Mouse (Mus musculus) adrenal gland, postnatal 4 days (tissue): ENCODE results near the gene Pde4b. TPM values are rescaled to one million over a fixed set of nuclear protein-coding genes. Genes with fewer than 3 reads are reported as not detected.
"Not testable (repeated sequence)": the region's sequence is repeated elsewhere in the genome, so short reads cannot be mapped to it uniquely, and the experiment has no call there.

Source experiments
- DNase-seq, 2 experiments: peaks; one replicate each; pipeline ENCODE4 v3.0.0; 2021 to 2022; ENCODE audit warnings: low spot score in 2 of 2, mixed read lengths in 2 of 2
- long read RNA-seq, 2 experiments: library from polyadenylated mRNA; stranded (forward); transcript quantifications; one replicate each; pipeline ENCODE4 v2.0.0; 2021
- total RNA-seq, 2 experiments: library from RNA; stranded (reverse); gene quantifications; 2 replicates each; pipeline ENCODE4 v1.2.3; 2021

The Pde4b gene
- 10 to 100 TPM; 13.9 to 16.4 TPM for total RNA-seq
- long read RNA-seq, experiment 1, partial matches to known transcripts, result 3 of 3 reads
- long read RNA-seq, experiment 1, other reads (novel, unspliced or antisense), result 0 of 3 reads
- long read RNA-seq, experiment 2, transcript Pde4b-203 (10 exons, 2,756 nt), result major isoform, 13 of 16 reads
- long read RNA-seq, experiment 2, partial matches to known transcripts, result 0 of 16 reads
- long read RNA-seq, experiment 2, other reads (novel, unspliced or antisense), result 2 of 16 reads

DNA sequence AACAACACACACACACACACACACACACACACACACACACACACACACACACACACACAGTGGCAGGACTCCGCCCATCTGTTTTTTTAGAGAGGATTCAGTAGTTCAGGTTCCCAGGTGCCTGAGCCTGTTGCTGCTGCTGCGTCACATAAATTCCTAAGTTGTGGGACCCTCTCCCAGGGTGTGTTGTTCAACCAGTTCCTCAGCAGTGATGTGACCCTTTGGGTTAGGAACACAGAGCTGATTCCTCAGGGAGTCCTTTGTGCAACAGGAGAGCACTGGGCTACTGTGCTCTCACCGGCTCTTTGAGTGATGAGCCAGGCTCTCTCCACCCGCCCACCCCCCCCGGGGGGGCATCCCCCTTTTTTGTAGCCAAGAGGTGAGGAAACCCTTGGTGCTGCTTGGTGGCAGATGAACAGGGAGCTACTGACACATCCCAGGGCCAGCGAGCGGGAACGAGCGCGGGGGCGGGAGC, at the start of gene Pde4b:
Gene Pde4b, plus strand, starts transcription at position 453 of the 475 bp plus-strand sequence.
- DNase-seq, result no peak

DNA sequence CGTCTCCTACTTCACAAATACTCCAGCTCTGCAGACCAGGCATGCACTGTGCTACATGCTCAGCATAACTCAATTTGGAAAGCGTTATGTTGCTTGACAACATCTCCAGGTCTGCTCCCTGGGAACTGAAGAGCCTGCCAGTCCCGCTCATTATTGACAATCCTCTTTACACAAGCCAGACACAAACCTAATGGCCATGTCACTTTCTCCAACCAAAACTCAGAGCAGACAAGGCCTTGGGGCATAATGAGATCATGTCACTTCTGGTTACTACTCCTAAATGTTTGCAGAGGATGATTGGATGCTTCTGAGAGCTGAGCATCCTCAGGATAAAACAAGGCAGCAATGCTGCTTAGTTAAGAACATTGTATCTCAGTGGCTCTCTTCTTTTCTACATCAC, 47.2 kb upstream of the Pde4b start:
- no peak for DNase-seq

DNA sequence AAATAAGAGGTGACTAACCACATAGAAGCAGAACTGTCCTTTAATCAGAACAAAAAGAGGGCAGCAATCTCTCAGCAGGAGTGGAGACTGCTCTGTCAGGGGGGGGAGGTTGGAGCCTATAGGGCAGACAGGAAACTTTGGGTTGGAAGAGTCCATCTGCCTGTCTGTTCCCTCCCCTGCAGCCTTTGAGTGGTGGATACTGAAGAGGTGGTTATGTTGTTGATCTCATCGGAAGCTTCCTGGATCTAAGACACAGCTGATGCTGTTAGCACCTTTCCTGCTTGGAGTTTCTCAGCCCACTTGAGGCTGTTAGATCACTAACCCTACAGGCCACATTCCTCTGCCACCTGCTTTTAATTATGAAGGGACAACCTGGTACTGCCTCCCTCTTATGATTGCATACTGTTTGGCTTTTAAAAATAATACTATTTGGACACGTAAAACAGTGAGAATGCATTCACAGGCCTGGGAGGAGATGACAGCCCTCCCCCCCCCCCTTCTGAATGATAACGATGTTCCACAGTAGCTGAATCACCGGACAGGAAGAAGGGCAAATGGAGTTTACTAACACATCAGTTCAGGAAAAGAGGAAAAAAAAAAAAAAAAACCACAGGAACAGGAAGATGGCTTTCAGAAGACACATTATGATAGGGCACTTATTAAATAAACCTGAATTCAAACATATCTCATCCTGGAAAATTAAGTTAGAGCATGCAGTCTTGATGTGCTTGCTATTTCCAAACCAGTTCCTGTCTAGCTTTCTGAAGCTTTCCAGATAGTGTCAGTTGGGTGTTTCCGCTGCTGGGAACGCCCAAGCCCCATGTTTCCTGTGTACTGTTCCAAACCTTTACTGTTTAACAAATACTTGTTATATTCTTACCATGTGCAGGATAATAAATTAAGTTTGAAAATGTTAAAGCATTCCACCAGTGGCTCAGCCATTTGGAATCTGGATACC, 41.9 kb upstream of the Pde4b start:
- no peak for DNase-seq

DNA sequence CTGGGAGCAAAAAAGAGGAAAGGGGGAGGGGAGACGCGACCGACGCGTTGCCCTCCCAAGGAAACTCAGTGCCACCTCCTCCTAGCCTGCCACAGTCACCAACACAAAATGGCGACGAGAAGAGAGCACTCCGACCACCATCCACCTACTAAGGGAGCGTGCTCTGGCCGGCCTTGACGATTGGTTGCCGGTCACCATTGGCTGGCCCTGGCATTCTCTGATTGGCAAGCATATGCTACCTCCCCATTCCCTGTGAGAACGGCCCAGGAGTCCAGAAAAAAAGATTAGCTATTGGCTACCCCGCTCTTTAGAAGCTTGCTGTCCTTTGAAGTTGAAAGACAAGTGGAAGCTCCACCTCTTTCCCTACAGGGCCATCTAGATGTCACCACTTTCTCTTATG, 38.0 kb upstream of the Pde4b start:
- not testable (repeated sequence) for DNase-seq

DNA sequence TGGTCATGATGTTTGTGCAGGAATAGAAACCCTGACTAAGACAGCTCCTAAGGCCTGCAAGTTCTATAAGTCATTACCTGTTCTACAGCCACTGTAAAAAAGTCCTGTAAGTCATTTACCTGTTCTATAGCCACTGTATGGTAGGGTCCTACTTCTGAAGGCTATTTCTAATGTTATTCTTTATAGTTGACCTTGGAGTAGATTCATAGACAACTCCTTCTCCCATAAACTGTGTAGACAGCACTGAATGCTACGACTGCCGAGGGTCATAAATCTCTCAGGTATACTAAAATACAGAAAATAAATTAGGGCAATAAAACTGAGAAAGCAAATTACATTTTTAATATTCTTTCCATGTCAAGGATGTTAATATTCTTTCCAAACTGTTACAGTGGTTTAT, 26.0 kb upstream of the Pde4b start:
- no peak for DNase-seq

DNA sequence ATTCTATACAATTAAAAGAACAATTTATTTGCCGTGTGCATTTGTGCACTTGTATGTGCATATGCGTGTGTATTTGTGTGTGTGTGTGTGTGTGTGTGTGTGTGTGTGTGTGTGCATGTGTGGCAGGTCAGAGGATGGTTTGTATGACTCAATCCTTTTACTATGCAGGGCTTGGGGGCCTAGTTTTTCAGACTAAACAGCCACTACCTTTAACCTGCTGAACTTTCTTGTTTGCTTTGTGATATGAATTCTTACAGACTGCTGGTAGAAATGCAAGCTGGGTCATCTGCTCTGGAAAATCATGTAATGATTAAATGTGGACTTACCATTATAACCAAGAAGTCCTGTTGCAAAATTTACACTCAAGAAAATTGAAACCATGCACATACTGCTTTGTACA, 18.0 kb upstream of the Pde4b start:
- DNase-seq, result no peak

DNA sequence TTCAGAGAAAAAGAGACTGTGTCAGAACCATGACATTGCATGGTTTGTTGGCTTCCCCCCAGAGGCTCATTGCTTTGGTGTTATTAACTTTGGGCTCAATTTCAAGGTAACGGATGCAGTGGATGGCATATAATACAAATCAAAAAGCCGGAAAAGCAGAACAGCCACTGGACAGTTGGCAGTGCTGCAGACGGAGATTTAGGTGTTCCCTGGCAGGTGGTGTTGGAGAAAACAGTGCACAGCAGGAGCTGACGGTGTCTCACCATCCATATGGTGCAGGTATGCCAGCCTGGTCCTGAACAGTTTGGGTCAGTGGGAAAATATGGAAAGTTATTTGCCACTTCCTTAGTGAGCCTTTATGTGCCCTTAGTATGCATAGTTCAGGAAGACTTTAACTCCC, 1.0 kb upstream of the Pde4b start:
- DNase-seq, result no peak

DNA sequence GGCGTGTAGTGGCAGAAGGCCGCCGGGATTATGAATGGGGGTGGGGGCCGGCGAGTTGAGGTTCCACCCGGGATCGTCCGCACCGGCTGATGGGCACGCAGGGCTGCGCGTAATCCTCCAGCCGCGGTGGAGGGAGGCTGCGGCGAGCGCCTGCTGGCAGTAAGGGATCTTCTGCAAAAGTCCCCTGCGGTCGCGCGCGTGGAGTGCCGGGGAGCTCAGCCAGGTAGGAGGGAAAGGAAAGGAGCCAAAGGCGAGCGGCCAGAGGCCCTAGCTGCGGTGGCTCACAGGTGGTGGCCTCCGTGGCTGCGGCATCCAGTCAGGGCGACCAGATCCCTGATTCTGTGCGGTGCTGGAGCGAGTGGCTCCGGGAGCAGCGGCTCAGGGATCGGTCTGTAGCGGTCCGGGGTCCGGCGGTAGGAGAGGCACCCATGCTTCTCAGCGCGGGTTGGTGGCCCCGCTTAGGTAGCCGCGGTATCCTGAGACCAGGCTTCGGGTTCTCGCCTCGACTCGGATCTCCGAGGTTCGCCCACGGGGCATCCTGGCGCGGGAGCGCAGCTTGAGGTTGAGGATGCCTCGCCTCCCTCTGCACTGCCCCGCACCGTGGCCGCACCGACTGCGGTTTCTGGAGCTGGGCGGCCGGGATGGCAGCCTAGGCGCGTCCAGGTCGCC, 357 bp downstream of the Pde4b start:
- DNase-seq, result no peak

DNA sequence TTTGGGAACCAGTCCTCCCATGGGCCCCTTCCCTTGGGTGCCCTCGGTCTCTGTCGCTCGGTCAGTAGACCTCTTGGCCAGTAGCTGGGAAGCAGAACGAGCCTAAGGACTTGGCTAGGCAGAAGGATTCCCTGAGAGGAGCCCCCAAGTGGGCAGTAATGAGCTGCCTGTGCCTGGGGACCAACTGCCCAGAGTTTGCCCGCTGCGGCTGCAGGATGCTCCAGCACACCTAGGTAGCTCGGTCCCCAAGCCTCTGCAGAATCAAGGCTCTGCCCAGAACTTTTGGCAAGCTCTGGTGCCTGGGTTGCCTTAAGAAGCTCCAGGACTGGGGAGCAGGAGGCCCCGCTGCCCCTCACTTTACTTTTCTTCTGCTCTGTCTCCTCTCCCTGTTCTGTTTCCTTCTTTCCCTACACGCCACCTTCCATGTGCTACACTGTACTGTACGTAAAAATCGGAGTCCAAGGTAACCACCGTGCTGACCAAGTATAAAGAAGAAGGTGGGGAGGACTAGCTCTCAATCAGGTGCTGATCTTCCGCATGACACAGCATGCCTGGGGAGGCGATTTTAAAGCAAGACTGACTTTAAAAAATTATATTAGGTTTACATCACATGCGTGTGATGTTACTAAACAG, 1.0 kb downstream of the Pde4b start:
- DNase-seq, result no peak

DNA sequence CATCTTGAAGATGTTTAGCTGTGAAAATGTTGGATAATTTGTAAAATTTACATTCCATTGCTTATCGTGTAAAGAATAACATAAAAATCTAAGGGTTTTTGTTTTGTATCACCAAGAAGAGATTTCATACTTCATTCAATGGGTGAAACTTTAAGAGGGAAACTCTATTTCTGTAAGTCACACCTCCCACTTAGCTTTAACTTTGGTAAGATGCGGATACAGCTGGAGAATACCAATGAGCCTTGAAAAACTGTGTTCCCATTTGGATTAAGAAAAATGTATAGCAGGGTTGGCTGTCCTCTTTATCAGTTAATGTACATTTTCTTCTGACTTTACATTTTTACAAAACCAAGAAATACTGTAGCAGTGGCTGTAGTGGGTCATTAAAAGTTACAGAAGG, 8.5 kb downstream of the Pde4b start:
- no peak for DNase-seq

DNA sequence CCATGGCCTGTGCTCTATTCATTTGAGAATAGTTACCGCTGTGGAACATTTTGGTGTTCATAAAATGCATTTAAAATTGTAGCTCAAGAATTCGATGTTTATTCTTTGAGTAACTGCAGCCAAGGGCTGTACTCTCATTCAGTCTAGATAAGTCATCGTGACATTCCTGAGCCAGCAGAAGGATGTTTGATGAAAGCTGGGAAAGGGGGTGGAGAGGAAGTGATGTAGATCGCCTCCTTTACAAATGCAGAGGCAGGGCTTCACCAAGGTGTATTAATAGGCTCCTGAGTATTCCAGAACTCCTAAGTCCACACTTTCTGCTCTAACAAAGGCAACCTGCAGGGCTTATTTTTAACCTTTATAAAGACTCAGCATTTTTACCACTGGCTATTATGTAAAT, 14.9 kb downstream of the Pde4b start:
- DNase-seq, result no peak

DNA sequence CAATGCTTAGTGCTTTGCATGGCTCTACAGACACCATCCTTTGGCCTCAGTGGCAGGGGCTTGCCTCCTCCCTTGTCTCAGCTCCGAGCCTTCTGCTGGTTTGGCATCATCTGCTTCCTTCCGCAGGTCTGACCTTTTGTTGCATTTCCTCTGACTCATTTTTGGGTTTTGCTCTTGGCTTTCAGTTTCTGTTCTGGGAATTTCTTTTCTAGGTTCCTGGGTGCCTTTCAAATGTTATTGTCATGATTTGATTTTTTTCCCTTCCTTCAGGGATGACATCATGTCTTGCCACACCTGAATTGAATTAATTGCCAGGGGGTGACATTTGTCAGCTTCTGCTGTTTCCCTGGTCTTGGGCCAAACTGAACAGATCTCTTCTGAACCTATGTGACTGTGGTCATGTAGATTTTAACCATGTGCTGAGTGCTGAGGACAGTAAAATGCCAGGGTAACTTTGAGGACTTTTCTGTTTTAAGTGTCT, 17.2 kb downstream of the Pde4b start:
- DNase-seq, result no peak

DNA sequence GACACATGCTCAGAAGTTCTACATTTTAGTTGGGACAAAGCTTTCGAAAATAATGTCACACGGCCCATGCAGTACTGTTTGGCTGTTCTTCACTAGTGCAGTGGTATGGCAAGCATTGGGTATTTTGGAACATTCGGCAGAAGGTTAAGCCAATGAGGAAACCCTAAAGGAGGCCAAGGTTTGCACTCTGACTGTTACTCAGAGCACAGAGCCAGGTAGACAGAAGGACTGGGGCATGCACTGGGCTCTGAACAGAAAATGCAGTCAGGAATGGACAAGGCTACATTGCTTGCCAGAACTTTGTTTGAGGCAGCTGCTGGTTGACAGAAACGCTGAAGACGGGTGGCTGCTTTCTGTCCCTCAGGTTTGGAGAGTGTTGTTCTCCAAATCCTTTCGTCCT, 19.4 kb downstream of the Pde4b start:
- no peak for DNase-seq

DNA sequence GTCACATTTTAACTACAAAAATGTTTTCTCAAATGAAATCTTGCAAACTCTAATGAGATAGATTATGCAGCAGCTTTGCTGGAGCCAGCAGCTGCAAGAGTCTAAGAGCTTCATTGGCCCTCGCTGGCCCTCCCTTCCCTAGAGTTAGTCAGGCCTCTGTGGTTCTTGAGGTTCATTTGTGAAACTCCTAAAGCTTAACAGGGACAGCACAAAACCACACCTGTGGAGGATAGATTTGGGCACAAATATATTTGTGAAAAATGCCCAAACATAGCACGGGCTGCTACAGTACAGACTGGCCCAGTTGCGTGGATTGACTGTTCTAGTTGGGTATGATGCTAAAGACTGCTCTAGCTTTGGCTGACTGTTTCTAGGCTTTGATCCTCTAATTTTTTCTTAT, 32.1 kb downstream of the Pde4b start:
- DNase-seq, result no peak

DNA sequence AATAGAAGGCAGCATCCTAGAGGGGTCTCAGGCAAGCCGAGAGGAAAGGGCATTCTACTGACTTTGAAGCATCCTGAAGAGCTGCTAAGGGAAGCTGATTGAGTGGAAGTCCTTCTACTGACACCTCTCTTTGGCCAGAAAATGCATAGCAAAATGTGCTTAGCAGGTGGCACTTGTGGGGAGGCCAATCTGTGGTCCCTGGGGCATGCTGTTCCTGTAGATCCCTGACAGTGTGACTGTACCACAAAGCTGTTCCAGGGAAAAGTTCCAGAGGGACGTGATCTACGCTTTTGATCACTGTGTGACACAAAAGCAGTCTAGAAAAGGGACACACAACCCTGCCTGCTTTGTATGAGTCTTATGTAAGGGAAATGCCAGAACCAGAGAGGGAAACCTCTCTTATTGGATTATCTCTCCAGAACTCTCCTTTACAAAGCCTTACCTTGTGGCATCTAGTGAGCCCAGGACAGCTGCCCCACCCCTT, 49.1 kb downstream of the Pde4b start:
- DNase-seq, result no peak

DNA sequence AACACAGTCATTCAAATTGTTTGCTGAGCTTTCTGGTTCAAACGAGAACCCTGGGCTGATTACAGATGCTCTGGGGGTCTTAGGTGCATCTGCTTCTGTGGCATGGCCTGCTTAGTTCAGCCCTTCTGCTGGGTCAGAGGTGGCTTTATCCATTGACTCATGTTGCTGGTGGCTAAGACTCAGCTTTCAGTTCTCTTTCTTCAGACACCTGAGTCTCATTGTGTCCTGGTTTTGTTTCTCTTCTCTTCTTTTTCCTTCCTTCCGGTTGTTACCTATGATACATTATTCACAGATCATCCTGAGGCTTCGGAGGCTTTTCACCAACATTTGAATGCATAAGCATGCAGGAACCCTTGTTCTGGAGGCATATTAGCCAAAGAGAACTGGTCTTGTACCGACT, 51.0 kb downstream of the Pde4b start:
- no peak for DNase-seq

DNA sequence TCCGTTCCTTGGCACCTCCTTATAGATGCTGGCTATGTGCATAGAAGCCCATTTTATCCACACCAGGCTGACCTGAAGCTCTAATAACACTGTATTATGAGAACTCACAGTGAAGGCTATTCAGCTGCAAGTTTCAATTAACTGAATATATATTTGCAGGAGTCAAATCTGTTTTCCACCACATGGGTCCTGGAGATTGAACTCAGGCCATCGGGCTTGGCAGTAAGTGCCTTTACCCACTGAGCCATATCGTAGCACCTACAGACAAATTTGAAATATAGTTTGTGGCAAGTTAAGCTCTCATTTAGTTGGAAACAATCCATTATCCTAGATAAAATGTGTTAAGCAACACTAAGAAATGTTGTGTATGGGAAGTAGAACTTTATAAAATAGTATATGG, 53.9 kb downstream of the Pde4b start:
- DNase-seq, result no peak

DNA sequence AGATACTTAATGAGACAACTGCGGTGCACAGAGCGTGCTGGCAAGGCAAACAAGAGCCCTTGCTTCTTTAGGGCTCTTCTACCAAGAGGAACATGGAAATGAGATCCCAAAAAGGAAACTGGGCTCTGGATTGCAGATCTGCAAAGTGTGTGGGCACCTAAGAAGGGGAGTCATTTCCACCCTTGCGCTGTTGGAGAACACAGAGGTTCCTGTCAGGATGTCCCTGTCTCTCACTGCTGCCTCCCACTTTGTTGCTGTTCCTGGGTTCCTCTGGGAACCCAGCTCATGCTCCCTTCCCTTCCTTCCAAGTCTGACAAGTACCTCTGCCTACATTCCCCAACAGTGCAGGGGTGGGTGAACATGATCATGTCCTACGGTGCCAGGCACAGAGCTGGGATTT, 61.4 kb downstream of the Pde4b start:
- DNase-seq, result no peak

DNA sequence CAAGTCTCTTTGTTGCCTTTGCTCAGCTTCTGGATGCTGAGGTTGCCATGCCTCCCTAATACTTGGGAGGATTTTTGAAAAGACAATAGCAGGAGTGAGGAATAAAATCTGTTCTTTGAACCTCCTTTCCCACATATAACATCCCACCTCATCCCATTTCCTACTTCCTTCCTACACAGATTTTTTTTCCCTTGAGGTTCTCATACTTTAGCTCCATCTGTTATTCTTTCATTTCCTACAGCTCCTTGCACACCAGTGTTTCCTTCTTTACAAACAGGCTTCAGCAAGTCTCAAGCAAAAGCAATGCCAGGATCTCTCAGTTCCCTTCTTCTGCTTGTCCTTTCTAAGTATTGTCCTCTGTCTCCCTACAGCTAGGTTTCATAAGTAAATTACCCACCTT, 71.8 kb downstream of the Pde4b start:
- no peak for DNase-seq

DNA sequence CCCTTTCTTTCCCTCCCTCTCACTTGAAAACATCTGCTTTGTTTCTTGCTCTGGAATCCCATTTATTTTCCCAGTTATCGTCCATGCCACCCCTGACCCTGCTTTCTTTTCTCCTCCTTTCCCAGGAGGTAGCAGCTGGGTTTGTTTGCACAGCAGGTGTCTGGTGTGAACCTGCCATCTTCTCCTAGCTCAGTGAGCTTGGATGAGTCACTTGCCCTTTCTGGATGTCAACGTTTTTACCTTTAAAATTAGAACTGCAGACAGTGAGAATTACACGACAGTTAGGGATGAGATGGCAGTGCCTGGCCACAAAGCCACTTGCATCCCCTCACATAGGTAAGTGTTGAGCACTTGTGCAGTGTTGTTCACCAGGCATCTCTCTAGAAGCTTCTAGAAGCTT, 84.3 kb downstream of the Pde4b start:
- no peak for DNase-seq

DNA sequence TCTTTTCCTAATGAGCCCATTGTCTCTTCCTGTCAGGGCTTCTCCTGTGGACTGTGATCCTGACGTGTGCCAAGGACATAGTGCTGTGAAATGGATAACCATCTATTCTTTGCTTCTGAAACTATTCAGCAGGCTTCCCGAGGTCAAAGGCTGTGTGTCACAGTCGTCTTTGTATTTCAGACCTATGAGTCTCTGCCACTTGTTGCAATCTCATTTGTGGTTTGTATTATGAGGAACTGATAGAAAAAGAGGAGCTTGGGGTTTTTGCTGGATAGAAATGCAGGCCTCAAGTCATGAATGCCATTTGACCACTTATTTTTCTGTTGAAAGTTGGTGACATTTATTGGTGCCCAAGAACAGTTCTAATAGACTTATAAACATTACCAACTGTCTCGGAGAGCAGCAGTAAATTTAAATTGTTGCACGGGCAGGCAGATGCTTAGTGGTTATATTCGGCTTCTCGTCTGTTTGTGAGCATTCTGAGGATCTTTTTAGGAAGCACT, 85.4 kb downstream of the Pde4b start:
- no peak for DNase-seq
